Mouse (Mus musculus) bone marrow macrophage, adult 2 months (primary cell): Measurements from ENCODE around the gene Exd2. TPM values are rescaled to one million over a fixed set of nuclear protein-coding genes. Genes with fewer than 3 reads are reported as not detected.
"Not testable (repeated sequence)": the region's sequence is repeated elsewhere in the genome, so short reads cannot be mapped to it uniquely, and the experiment has no call there.

Experiments used
- H3K27ac ChIP-seq: 2 replicates; pipeline ENCODE4 v1.5.1; 2012; ENCODE audit warnings: low read depth, low read length; ENCODE audit not compliant: insufficient read depth
- H3K4me1 ChIP-seq: 2 replicates; pipeline ENCODE4 v1.6.1; 2012; ENCODE audit warnings: low read length; ENCODE audit not compliant: control insufficient read depth, insufficient read depth
- H3K4me3 ChIP-seq: 2 replicates; pipeline ENCODE4 v1.5.1; 2012; ENCODE audit warnings: mild to moderate bottlenecking, low read length, moderate library complexity; ENCODE audit not compliant: insufficient read depth
- CTCF ChIP-seq: IDR thresholded peaks from 2 replicates; pipeline ENCODE4 v1.5.1; 2012; ENCODE audit warnings: low read depth, mild to moderate bottlenecking, low read length, moderate library complexity
- POLR2A ChIP-seq: IDR thresholded peaks from 2 replicates; pipeline ENCODE4 v1.6.1; 2012; ENCODE audit warnings: mild to moderate bottlenecking, low read depth, low read length, borderline replicate concordance
- polyA plus RNA-seq: library from polyadenylated mRNA; stranded (reverse); fragments of >200 nt; gene quantifications from 2 replicates; pipeline ENCODE4 v1.2.4, GENCODE M21; 2012; ENCODE audit not compliant: missing spikeins, insufficient read depth, insufficient read length

Gene Exd2
- polyA plus RNA-seq, 1 experiment, result 15.8 TPM

DNA sequence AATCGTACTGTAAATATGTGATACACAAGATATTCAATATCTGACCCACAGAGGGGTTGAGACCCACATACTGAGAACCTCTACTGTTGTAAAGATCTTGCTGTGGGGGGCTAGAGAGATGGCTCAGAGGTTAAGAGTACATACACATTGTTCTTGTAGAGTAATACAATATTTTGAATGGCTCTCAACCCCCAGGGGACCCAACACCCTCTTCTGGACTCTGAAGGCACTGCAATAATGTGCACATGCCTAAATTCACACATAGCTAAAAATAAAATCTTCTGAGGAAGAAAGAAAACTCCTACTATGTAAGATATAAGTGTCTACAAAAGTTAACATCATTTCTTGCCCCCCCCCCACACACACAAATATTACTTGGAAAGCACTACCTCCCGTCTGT, 21.9 kb upstream of the Exd2 start:
- H3K27ac ChIP-seq, result no peak overlapping the region
- H3K4me3 ChIP-seq, result no peak overlapping the region
- TF ChIP-seq POLR2A (no peak), CTCF (no peak)
- H3K4me1 ChIP-seq, result peaks cover 5% of the 10 kb centered on the region; the same call in 1 of the 2 replicates

DNA sequence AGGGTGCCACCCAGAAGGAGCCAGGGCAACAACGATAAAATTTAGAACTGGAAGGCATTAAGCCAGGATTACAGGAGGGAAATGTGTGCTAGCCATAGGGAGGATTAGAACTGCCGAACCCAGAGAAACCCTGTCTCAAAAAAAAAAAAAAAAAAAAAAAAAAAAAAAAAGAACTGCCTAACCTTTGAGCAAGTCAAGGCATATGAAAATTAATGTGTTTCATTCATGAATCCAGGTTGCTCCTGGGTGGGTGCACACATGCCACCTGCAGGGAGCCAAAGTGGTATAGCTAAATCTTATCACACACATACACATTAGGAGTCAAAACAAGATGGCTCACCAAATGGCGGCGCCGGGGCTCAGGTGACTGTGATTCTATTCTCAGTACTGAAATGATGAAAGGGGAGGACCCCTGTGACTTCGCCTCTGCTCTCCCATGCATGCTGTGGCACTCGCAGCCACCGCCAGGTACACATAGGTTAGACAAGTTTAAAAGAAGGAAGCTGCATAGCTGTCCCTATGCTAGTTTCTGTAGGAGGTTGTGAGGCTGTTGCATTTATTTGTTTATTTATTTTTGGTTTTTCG, 18.3 kb upstream of the Exd2 start:
- Histone ChIP-seq H3K27ac (no peak overlapping the region), H3K4me1 (no peaks in the 10 kb centered on the region), H3K4me3 (no peak overlapping the region)
- TF ChIP-seq CTCF, result no peak
- no peak for TF ChIP-seq POLR2A

DNA sequence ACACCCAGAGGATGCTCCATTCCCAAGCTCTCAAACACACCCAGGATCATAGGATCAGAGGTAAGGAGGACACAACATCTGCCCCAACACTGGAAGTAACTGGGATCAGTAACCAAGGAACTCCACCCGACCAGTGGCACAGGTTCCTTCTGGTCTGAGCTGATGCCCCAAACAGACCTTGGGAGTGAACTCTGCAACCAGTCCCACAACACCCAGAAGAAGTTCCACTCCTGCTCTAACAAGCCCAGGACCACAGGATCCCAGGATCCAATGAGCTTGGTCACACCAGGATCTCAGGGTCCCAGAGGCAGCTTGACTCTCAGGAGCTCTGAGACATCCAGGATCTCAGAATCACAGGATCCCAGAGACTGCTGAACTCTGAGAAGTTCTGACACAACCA, 9.4 kb upstream of the Exd2 start:
- TF ChIP-seq CTCF, result no peak
- no peak for TF ChIP-seq POLR2A
- Histone ChIP-seq H3K27ac (no peak overlapping the region), H3K4me3 (no peak overlapping the region), H3K4me1 (no peaks in the 10 kb centered on the region)

DNA sequence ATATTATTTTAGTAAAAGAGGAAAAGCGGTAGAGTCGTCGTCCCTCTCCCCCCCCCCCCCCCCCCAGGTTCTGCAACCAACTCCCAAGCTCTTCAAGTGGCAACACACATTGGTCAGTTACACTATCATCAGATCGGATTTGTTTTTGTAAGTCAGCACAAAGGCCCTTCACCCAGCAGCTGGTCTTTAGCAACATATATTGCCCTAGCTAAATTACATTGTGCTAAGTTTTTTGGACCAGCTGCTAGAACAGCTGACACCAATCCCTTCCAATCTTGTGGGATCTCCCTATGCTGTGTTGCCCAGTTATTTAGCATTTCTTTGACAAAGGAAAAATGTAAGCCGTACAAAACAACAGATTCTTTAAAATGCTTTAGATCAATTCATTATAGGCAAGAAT, 4.9 kb upstream of the Exd2 start:
- TF ChIP-seq POLR2A, result no peak
- TF ChIP-seq CTCF, result no peak
- Histone ChIP-seq H3K4me1 (no peaks in the 10 kb centered on the region), H3K4me3 (no peak overlapping the region), H3K27ac (no peak overlapping the region)

DNA sequence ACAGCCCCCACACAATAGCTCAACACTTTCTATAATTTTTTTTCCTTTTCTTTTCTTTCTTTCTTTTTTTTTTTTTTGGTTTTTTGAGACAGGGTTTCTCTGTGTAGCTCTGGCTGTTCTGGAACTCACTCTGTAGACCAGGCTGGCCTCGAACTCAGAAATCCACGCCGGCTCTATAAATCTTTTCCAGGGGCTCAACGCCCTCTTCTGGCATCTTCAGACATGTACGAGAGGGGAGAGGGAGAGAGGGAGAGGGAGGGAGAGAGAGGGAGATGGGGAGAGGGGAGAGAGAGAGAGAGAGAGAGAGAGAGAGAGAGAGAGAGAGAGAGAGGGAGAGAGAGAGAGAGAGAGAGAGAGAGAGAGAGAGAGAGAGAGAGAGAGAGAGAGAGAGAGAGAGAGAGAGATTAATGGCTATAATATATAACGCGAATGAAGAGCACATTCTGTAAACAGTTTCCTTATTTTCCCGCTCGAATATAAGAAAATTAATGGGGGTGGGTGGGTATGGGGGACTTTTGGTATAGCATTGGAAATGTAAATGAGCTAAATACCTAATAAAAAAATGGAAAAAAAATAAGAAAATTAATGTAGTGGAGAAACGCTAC, 501 bp upstream of the Exd2 start:
- H3K27ac ChIP-seq, H3K4me1 ChIP-seq: not testable (repeated sequence)
- peak overlapping the region; percentile 82 for H3K4me3 ChIP-seq

DNA sequence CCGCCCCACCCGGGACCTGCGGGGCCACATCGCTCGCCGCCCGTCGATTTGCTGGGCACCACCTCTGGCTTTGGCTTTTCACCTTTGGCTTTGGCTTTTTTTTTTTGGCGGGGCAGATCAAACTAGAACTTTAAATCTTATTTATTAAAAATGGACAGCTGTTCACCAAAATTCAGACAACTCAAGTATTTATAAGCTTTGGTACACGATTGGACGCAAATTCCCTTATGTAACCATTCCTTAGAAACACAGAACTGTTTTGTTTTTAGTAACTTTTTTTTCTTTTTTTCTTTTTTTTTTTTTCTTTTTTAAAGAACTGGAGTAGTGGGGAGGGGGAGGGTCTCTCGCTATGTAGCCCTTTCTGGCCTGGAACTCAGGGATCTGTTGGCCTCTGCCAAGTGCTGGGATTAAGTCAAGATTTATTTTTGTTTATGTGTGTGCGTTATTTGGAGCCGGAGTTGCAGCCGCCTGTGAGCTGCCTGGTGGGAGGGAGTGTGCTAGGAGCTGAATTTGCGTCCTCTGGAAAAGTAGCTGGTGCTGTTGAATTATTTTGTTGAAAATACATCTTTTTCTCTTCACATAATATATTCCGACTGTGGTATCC, 873 bp downstream of the Exd2 start:
- H3K4me1 ChIP-seq, result no peaks in the 10 kb centered on the region; the same call in 1 of the 2 replicates
- peak overlapping the region; percentile 82 for H3K4me3 ChIP-seq
- TF ChIP-seq POLR2A (no peak), CTCF (no peak)
- H3K27ac ChIP-seq, result no peak overlapping the region

DNA sequence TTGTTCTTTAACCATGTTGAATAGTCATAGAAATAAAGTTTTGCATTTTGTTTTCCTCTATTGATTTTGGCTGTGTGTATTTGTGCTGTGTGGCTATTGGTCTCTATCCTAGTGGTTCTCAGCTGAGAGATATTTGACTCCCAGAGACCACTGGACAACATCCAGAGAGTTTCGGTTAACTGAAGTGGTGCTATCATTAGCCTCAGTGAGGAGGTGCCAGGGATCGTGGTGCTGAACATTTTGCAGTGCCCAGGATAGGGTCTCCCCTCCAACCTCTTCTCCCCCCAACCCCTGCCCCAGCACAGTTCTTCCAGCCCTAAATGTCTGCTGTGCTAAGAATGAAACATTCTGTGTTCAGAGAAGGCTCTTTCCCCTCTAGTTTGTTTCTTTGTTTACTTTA, 7.3 kb downstream of the Exd2 start:
- peaks cover 8% of the 10 kb centered on the region; the same call in 1 of the 2 replicates for H3K4me1 ChIP-seq
- H3K4me3 ChIP-seq, result no peak overlapping the region
- TF ChIP-seq CTCF (no peak), POLR2A (no peak)
- no peak overlapping the region for H3K27ac ChIP-seq

DNA sequence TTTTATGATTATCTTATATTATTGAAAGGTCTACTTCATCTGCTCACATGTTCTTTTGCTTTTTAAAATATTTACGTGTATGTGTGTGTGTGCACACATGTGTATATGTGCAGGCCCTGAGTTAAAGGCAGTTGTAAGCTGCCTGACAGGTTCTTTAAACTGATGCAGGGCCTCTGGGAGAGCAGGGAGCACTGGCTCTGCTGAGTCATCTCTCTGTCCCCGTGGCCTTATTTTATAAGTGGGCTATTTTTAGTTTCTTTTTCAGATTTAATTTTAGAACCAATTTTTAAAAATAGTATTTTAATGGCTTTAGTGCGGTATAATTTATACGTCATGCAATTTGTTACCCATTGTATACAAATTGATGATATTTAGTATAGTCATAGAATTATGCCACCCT, 9.0 kb downstream of the Exd2 start:
- Histone ChIP-seq H3K4me1 (peaks cover 8% of the 10 kb centered on the region; the same call in 1 of the 2 replicates), H3K27ac (no peak overlapping the region), H3K4me3 (no peak overlapping the region)
- TF ChIP-seq CTCF (no peak), POLR2A (no peak)

DNA sequence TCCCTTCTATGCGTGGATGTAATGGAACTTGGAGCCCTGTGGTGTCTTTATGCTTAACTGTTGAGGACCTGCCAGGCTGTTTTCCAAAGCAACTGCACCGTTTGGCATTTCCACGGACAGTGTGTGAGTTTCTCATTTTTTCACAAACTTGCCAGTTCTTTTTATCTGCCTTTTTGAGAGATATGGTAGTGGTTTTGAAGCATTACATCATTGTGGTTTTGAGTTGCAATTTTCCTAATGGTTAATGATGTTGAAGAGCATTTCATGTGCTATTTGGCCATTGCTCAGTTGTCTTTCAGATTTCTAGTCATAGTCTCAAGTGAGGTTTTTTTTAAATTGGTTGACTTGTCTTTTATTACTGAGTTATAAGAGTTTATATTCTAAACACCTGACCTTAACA, 10.8 kb downstream of the Exd2 start:
- no peak for TF ChIP-seq CTCF
- TF ChIP-seq POLR2A, result no peak
- Histone ChIP-seq H3K4me3 (no peak overlapping the region), H3K27ac (no peak overlapping the region), H3K4me1 (peaks cover 8% of the 10 kb centered on the region; the same call in 1 of the 2 replicates)

DNA sequence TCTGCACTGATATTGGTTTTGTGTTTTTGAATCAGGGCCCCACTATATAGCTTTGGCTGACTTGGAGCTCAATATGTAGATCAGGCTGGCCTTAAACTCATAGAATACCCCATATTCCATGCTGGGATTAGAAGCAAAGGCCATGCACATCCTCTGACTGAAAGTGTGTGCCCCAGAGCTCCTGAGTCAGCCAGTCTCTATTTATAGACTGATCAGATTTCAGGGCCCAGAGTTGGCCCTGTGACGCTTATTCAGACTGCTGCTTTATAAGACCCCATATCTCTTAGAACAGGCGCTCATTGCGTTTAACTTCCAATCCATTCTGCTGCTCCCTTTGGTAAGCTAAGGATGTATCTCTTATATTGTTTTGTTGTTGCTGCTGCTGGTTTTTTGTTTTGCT, 17.1 kb downstream of the Exd2 start:
- Histone ChIP-seq H3K27ac (no peak overlapping the region), H3K4me3 (no peak overlapping the region), H3K4me1 (no peaks in the 10 kb centered on the region)
- no peak for TF ChIP-seq POLR2A
- TF ChIP-seq CTCF, result no peak
